Mouse (Mus musculus) midbrain, embryonic 11.5 days (tissue): ENCODE results near the gene Ercc1. TPM values are rescaled to one million over a fixed set of nuclear protein-coding genes. Genes with fewer than 3 reads are reported as not detected.

ENCODE experiments used
- ATAC-seq: fragments of 200-750 bp; cut with Nextera tagmentation; 2 replicates; pipeline ENCODE4 v1.8.0; 2017; ENCODE audit warnings: moderate TSS enrichment, moderate library complexity; ENCODE audit not compliant: low FRiP score
- DNase-seq: peaks from one replicate; pipeline ENCODE4 v3.0.0; 2015; ENCODE audit warnings: low spot score; ENCODE audit errors: missing footprints
- H3K27ac ChIP-seq: fragments of 300-500 bp; sonication (generic); 2 replicates; pipeline ENCODE4 v1.5.1; 2014; ENCODE audit warnings: low read depth, low read length
- H3K27me3 ChIP-seq: fragments of 300-500 bp; sonication (generic); 2 replicates; pipeline ENCODE4 v1.6.1; 2014; ENCODE audit warnings: mild to moderate bottlenecking, low read length, moderate library complexity, mixed read lengths; ENCODE audit not compliant: control insufficient read depth, insufficient read depth
- H3K36me3 ChIP-seq: fragments of 300-500 bp; sonication (generic); 2 replicates; pipeline ENCODE4 v1.6.1; 2014; ENCODE audit warnings: mild to moderate bottlenecking, low read length, moderate library complexity, mixed read lengths; ENCODE audit not compliant: control insufficient read depth, insufficient read depth
- H3K4me1 ChIP-seq: fragments of 300-500 bp; sonication (generic); 2 replicates; pipeline ENCODE4 v1.6.1; 2014; ENCODE audit warnings: low read length; ENCODE audit not compliant: control insufficient read depth, insufficient read depth
- H3K4me2 ChIP-seq: fragments of 300-500 bp; sonication (generic); 2 replicates; pipeline ENCODE4 v1.6.1; 2014; ENCODE audit warnings: mild to moderate bottlenecking, moderate library complexity
- H3K4me3 ChIP-seq: fragments of 300-500 bp; sonication (generic); 2 replicates; pipeline ENCODE4 v1.5.1; 2014; ENCODE audit warnings: low read depth, low read length
- H3K9ac ChIP-seq: fragments of 300-500 bp; sonication (generic); 2 replicates; pipeline ENCODE4 v1.6.1; 2014; ENCODE audit warnings: low read length
- H3K9me3 ChIP-seq: fragments of 300-500 bp; sonication (generic); 2 replicates; pipeline ENCODE4 v1.6.1; 2016; ENCODE audit warnings: low read length; ENCODE audit not compliant: control insufficient read depth
- WGBS: fragments of 180-500 bp; shearing (Covaris S2); extraction: QIAGEN DNeasy Blood & Tissue Kit; methylation state at CpG from one replicate; pipeline ENCODE4 v1.1.7; 2014; 5-methylcytosine and 5-hydroxymethylcytosine counted together
- microRNA counts: library from miRNA; unstranded; fragments of <30 nt; microRNA quantifications from one replicate; lab custom pipeline; 2015
- microRNA-seq: library from miRNA; unstranded; fragments of <30 nt; microRNA quantifications from one replicate; pipeline ENCODE4, GENCODE M21; 2017
- polyA plus RNA-seq: library from polyadenylated mRNA; unstranded; fragments of >200 nt; fragmentation: Nextera tagmentation; extraction: Ambion mirVana; gene quantifications from 2 replicates; pipeline ENCODE4 v1.2.1, GENCODE M21; 2014

Gene Ercc1
- polyA plus RNA-seq, 1 experiment from 2014 or later, result 111 TPM

GRCm38 (mm10) chr7:19404476-19404875, 59.9 kb downstream of the Ercc1 start, which contains the start of gene Ckm:
Gene Ckm, plus strand, starts transcription at chr7:19404776.
- Histone ChIP-seq H3K27me3 (peaks cover 30% of the 10 kb centered on the region), H3K9me3 (0 out of 2 replicates have a peak, but pooled peaks cover 2% of the 10 kb centered on the region), H3K36me3 (no peaks in the 10 kb centered on the region), H3K27ac (no peak within 1 kb of the TSS), H3K4me1 (peaks cover 7% of the 10 kb centered on the region; the same call in 1 of the 2 replicates), H3K4me3 (peak within 1 kb of the TSS; percentile 47), H3K4me2 (peak within 1 kb of the TSS; percentile 66), H3K9ac (peak within 1 kb of the TSS; percentile 52)
- no peak for DNase-seq
- 54% methylated on average over 7 of the region's 7 CpGs for WGBS
- no peak for ATAC-seq

GRCm38 (mm10) chr7:19405417-19405816, 60.8 kb downstream of the Ercc1 start:
- 3% methylated on average over 19 of the region's 19 CpGs for WGBS
- DNase-seq (peak; percentile 100), ATAC-seq (peak; percentile 77)
- Histone ChIP-seq H3K27me3 (peaks cover 30% of the 10 kb centered on the region), H3K9me3 (0 out of 2 replicates have a peak, but pooled peaks cover 2% of the 10 kb centered on the region), H3K4me1 (peaks cover 5% of the 10 kb centered on the region; the same call in 1 of the 2 replicates), H3K4me3 (no peak overlapping the region), H3K27ac (no peak overlapping the region), H3K36me3 (no peaks in the 10 kb centered on the region), H3K4me2 (no peak overlapping the region; the same call in 1 of the 2 replicates), H3K9ac (no peak overlapping the region)

MicroRNA genes within 50 kb of the gene (microRNA counts, 519-probe panel; counts per million panel counts)
- not detected for microRNA mmu-miR-343 (lab: Ali Mortazavi, UCI)

Small RNA genes lying within 50 kb of the gene (microRNA-seq; reads per million reads assigned to microRNA genes)
- not detected for gene Mir343

Other genes with a start within 250 kb of the Ercc1 start
- gene Gm4969, start 226.4 kb upstream of the Ercc1 start, polyA plus RNA-seq, result 0.46 and 0.58 TPM in 2 replicates
- gene Fbxo46, start 224.9 kb upstream of the Ercc1 start, polyA plus RNA-seq, result 9.4 and 9.5 TPM in 2 replicates
- 10.7 and 11.4 TPM in 2 replicates for gene Qpctl, start 195.5 kb upstream of the Ercc1 start, polyA plus RNA-seq
- gene Snrpd2, start 195.1 kb upstream of the Ercc1 start, polyA plus RNA-seq, result 156 and 160 TPM in 2 replicates
- gene Gipr, start 178.7 kb upstream of the Ercc1 start, polyA plus RNA-seq, result 0.58 and 0.75 TPM in 2 replicates
- 1.5 and 1.9 TPM in 2 replicates for gene Eml2, start 168.4 kb upstream of the Ercc1 start, polyA plus RNA-seq
- gene Gpr4, start 132.2 kb upstream of the Ercc1 start, polyA plus RNA-seq, result 1.5 and 1.7 TPM in 2 replicates
- gene Opa3, start 116.4 kb upstream of the Ercc1 start, polyA plus RNA-seq, result 42.4 and 44.0 TPM in 2 replicates
- 46.0 and 46.9 TPM in 2 replicates for gene Vasp, start 73.0 kb upstream of the Ercc1 start, polyA plus RNA-seq
- gene Ppm1n, start 64.7 kb upstream of the Ercc1 start, polyA plus RNA-seq, result 0.18 and 0.50 TPM in 2 replicates
- 48.5 and 53.2 TPM in 2 replicates for gene Rtn2, start 62.2 kb upstream of the Ercc1 start, polyA plus RNA-seq
- gene Fosb, start 34.7 kb upstream of the Ercc1 start, polyA plus RNA-seq, result 0.04 TPM in 1 of 2 replicates, not detected in the other
- gene Cd3eap, start 14.7 kb downstream of the Ercc1 start, polyA plus RNA-seq, result 15.1 and 15.4 TPM in 2 replicates
- gene Ppp1r13l, start 15.0 kb downstream of the Ercc1 start, polyA plus RNA-seq, result 3.0 and 3.2 TPM in 2 replicates
- 10.3 and 10.9 TPM in 2 replicates for gene Ercc2, start 37.2 kb downstream of the Ercc1 start, polyA plus RNA-seq
- 0.37 and 1.4 TPM in 2 replicates for gene Klc3, start 59.3 kb downstream of the Ercc1 start, polyA plus RNA-seq
- gene Ckm, start 60.0 kb downstream of the Ercc1 start, polyA plus RNA-seq, result not detected in 2 replicates
- 8.9 and 10.7 TPM in 2 replicates for gene Mark4, start 114.0 kb downstream of the Ercc1 start, polyA plus RNA-seq
- 0.77 and 1.1 TPM in 2 replicates for gene Exoc3l2, start 118.6 kb downstream of the Ercc1 start, polyA plus RNA-seq
- gene Bloc1s3, start 163.6 kb downstream of the Ercc1 start, polyA plus RNA-seq, result 2.6 TPM in 2 replicates
- 41.5 and 51.6 TPM in 2 replicates for gene Trappc6a, start 163.6 kb downstream of the Ercc1 start, polyA plus RNA-seq
- not detected in 2 replicates for gene Nkpd1, start 173.1 kb downstream of the Ercc1 start, polyA plus RNA-seq
- 2.8 and 3.0 TPM in 2 replicates for gene Ppp1r37, start 218.3 kb downstream of the Ercc1 start, polyA plus RNA-seq
- 0.10 and 0.20 TPM in 2 replicates for gene Zfp296, start 232.5 kb downstream of the Ercc1 start, polyA plus RNA-seq
- gene Gemin7, start 232.8 kb downstream of the Ercc1 start, polyA plus RNA-seq, result 152 and 161 TPM in 2 replicates